Mouse (Mus musculus) ovary, postnatal 14 days (tissue): ENCODE results near the gene Lrrc4.

Experiments used
- DNase-seq: peaks from one replicate; pipeline ENCODE4 v3.0.0; 2022; ENCODE audit warnings: low spot score

The Lrrc4 gene

GRCm38 (mm10) chr6:28823802-28824201 is 7.7 kb downstream of the Lrrc4 start:
- no peak for DNase-seq

GRCm38 (mm10) chr6:28823375-28823774 is 8.2 kb downstream of the Lrrc4 start:
- no peak for DNase-seq

GRCm38 (mm10) chr6:28822296-28822695 is 9.3 kb downstream of the Lrrc4 start:
- DNase-seq = no peak

GRCm38 (mm10) chr6:28819509-28820358 is 11.8 kb downstream of the Lrrc4 start:
- no peak for DNase-seq

- no peak for DNase-seq
Measured at GRCm38 (mm10) chr6:28817039-28817438, 14.5 kb downstream of the Lrrc4 start.

- DNase-seq = no peak
Measured at GRCm38 (mm10) chr6:28814895-28815294, 16.7 kb downstream of the Lrrc4 start.

GRCm38 (mm10) chr6:28813057-28813456 is 18.5 kb downstream of the Lrrc4 start:
- no peak for DNase-seq

- DNase-seq = no peak
Measured at GRCm38 (mm10) chr6:28804751-28805150, 26.8 kb downstream of the Lrrc4 start.

- no peak for DNase-seq
Measured at GRCm38 (mm10) chr6:28803678-28804279, 27.8 kb downstream of the Lrrc4 start.

GRCm38 (mm10) chr6:28800976-28801375 is 30.6 kb downstream of the Lrrc4 start:
- DNase-seq = no peak

- DNase-seq = no peak
Measured at GRCm38 (mm10) chr6:28799818-28800217, 31.7 kb downstream of the Lrrc4 start.

GRCm38 (mm10) chr6:28795792-28796515 is 35.6 kb downstream of the Lrrc4 start:
- DNase-seq = no peak

GRCm38 (mm10) chr6:28795380-28795779 is 36.2 kb downstream of the Lrrc4 start:
- no peak for DNase-seq

GRCm38 (mm10) chr6:28791809-28792208 is 39.7 kb downstream of the Lrrc4 start:
- DNase-seq = no peak

- DNase-seq = no peak
Measured at GRCm38 (mm10) chr6:28791183-28791582, 40.4 kb downstream of the Lrrc4 start.

- DNase-seq = no peak
Measured at GRCm38 (mm10) chr6:28789685-28790084, 41.9 kb downstream of the Lrrc4 start.

GRCm38 (mm10) chr6:28787133-28787532 is 44.4 kb downstream of the Lrrc4 start:
- no peak for DNase-seq

GRCm38 (mm10) chr6:28785770-28786169 is 45.8 kb downstream of the Lrrc4 start:
- DNase-seq = no peak

GRCm38 (mm10) chr6:28783953-28784352 is 47.6 kb downstream of the Lrrc4 start:
- no peak for DNase-seq

- no peak for DNase-seq
Measured at GRCm38 (mm10) chr6:28783082-28783647, 48.4 kb downstream of the Lrrc4 start.

- DNase-seq = no peak
Measured at GRCm38 (mm10) chr6:28781696-28782095, 49.9 kb downstream of the Lrrc4 start.

- no peak for DNase-seq
Measured at GRCm38 (mm10) chr6:28771331-28771730, 60.2 kb downstream of the Lrrc4 start.
